1 mouse cellular context compared by ENCODE assay signal in genomic region chr2:32040646-32041045, GRCm38 (mm10). TPM values are rescaled to one million over a fixed set of nuclear protein-coding genes. Genes with fewer than 3 reads are reported as not detected.
"Had no signal": no experiment of that assay in that cellular context is flagged by ENCODE, and none has a peak within 500 bp of the region (broad histone marks: within the 10 kb centered on the region; RNA-seq: fewer than 3 reads in every experiment).

No protein-coding gene starts in this region.

RNA-seq across cellular contexts. Expression of gene Plpp7, which starts 54.7 kb away (rescaled TPM):
- total RNA-seq: monocyte, adult 5-6 weeks had no signal
